Mouse (Mus musculus): ENCODE measurements at regions not wholly inside any gene's neighbourhood (a gene's known extent, or its start where the extent isn't known, plus 50 kb on each side); places are given as distances from the start of the nearest gene placed in this dataset.
"Not testable (repeated sequence)": the region's sequence is repeated elsewhere in the genome, so short reads cannot be mapped to it uniquely, and the experiment has no call there.

GRCm38 (mm10) chr10:38704762-38705130 lies 116.8 kb downstream of the Rfpl4b start:
- not testable (repeated sequence) for DNase-seq (ENCODE audit: low spot score in 2 of 2)

DNA sequence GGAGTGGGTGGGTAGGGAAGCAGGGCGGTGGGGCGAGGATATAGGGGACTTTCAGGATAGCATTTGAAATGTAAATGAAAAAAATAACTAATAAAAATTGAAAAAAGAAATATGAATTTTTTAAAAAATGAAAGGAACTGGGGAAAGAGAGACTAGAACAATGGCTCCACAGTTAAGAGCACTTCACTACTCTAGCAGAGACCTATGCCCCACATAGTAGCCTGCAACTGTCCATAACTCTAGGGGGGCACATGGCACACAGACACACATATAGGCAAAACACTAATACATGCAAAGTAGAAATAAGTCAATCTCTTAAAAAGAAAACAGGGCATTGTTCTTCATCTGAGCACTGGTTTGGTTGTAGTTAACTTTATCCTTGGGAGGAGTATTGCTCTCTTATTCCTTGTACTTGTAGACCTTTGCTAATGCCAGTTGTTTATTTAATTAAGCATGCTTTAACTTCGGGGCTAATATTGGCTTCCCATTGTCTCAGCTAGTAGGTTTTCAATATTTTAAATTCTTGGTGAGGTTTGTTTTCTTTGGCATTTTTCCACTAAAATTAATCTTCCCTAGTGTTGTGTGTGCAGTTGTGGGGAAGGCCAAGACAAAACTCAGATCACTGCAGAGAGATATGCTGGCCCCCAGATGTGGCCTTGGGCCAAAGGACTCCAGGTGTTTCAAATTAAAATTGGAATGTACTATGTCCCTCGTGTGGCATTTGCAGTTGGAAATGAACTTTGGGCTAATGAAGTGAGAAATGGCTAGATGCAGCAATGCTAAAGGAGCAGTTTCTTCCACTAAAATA lies 117.4 kb downstream of the Rfpl4b start:
- no peak for DNase-seq (ENCODE audit: low spot score in 2 of 2)

- DNase-seq (ENCODE audit: low spot score in 2 of 2), result no peak
Observed at GRCm38 (mm10) chr10:38677453-38677852, 144.1 kb downstream of the Rfpl4b start.

- DNase-seq (ENCODE audit: low spot score in 2 of 2), result no peak
Observed at GRCm38 (mm10) chr10:38668610-38669009, 153.0 kb downstream of the Rfpl4b start.

DNA sequence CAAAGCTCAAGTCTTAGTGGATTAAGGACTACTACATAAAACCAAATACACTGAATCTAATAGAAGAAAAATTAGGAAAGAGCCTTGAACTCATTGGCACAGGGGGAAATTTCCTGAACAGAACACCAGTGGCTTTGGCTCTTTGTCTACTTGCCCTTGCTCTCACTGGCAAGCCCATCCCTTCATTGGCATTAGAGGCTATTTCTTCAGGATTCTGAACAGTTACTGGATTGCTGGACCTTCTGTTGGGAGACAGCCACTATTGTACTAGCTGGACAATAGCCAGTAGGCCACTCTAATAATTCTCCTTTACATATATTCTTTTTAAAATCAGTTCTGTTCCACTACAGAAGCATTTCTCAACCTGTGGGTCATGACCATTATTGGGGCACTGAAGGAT lies 153.7 kb downstream of the Rfpl4b start:
- no peak for DNase-seq (ENCODE audit: low spot score in 2 of 2)

- no peak for DNase-seq (ENCODE audit: low spot score in 2 of 2)
Observed at GRCm38 (mm10) chr10:38635695-38636094, 185.9 kb downstream of the Rfpl4b start.

GRCm38 (mm10) chr10:38629907-38630505 lies 191.6 kb downstream of the Rfpl4b start:
- no peak for DNase-seq (ENCODE audit: low spot score in 2 of 2)

DNA sequence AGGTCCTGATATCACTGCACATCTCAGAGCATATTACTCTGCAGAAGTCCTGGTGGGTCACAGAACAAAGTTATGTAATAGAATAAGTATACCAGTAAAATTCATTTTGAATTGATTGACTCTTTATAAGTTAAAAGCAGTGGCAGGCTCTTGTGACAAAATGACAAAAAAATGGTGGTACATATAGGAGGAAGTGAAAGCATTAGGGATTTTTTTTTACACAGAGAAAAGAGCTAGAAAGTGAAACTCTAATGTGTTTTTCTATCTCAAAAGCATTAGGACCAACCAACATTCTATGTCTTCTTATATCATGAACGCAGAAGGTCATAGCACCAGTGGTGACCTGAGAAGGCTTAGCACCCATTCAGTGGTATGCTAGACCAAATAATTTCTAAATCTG lies 198.2 kb downstream of the Rfpl4b start:
- no peak for DNase-seq (ENCODE audit: low spot score in 2 of 2)

DNA sequence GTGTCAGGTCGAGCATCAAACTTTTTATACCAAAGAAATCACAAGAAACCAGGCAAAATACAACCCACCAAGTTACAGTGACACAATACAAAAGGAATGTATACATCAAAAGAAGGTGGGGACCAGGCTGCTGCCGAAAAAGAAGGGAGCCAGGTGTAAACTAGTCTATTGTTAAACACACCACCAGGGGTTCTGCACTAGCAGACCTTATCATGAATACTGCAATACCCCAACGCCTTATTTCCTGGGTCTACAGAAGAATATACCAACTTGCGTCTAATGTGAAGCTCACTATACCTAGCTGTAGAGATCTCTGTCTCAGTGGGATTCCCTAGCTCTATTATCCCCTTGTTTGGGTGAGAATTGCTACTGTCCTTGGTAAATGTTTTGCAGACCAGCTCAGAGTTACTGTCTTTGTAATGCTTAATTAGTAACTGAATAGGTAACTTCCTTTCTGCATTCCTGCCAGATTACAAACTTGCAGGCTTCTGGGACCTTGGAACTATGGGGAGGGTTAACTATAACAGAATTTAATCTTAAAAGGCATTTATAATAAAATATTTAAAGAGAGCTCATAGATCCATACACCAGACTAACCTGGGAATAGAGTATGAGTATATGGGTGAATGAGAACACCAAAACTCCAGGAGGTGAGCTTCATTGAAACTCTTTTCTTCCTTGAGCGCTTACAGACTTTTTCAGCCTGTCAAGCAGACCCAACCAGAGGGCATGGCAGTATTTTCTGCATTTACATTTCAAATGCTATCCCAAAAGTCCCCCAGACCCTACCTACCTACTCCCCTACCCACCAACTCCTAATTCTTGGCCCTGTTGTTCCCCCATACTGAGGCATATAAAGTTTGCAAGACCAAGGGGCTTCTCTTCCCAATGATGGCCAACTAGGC lies 211.7 kb downstream of the Rfpl4b start:
- DNase-seq (ENCODE audit: low spot score in 2 of 2), result no peak

- DNase-seq (ENCODE audit: low spot score in 2 of 2), result no peak
Observed at GRCm38 (mm10) chr10:38586061-38586460, 235.5 kb downstream of the Rfpl4b start.

GRCm38 (mm10) chr10:38575726-38576125 lies 245.9 kb downstream of the Rfpl4b start:
- no peak for DNase-seq (ENCODE audit: low spot score in 2 of 2)

DNA sequence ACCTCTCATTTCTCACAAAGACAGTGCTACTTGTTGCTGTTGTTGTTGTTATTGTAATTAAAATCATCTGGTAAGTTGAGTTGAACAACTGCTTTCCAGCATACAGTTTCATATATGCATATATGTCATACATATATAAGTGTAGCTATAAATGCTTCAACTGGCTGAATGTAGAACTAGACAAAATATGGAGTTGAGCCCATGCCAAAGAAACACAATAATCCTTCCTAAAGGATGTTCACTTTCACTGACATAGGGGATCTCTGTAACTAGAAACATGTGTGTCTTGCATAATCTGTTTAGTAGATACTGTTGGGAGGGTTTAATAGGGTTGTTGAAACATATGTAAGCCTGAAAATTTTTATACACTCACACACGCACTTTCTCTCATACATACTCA lies 247.9 kb downstream of the Rfpl4b start:
- DNase-seq (ENCODE audit: low spot score in 2 of 2), result no peak

DNA sequence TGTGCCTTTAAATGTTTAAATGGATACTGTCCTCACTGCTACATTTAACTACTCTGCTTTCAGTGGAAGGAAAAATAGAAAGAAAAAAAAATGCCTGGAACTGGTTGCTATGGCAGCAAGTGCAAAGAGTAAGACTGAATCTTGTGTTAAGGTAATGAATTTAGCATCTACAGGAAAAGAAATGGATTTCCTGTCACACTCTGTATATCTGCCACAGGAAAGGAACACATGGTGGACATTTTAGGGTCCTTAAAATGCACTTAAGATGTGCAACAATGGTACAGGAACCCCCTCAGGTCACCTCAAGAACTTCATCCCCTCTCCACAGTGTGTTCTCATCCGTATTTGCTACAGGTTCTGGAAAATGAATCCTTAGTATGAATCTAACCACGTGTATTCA lies 248.4 kb downstream of the Rfpl4b start:
- peak; percentile 23 to 38 for DNase-seq (ENCODE audit: low spot score in 2 of 2)

DNA sequence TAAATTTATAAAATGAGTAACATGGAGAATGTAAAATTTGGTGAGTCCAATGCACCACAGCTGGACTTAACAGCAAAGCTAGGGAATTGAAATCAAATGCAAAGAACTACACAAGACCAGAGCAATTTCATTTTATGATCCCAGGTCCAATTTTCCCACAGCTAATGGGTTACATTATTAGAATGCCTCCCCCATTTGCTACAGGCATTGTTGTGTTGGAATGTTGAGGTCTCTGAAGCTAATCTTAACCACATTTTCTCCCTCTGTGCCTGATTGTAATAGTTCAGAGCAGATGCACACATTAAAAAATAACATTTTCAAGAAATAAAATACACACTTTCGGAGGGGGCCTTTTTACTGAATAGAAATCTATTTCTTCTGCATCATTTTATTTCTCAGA lies 254.3 kb downstream of the Rfpl4b start:
- DNase-seq (ENCODE audit: low spot score in 2 of 2), result no peak

- DNase-seq (ENCODE audit: low spot score in 2 of 2), result no peak
Observed at GRCm38 (mm10) chr10:38566361-38566760, 255.2 kb downstream of the Rfpl4b start.

DNA sequence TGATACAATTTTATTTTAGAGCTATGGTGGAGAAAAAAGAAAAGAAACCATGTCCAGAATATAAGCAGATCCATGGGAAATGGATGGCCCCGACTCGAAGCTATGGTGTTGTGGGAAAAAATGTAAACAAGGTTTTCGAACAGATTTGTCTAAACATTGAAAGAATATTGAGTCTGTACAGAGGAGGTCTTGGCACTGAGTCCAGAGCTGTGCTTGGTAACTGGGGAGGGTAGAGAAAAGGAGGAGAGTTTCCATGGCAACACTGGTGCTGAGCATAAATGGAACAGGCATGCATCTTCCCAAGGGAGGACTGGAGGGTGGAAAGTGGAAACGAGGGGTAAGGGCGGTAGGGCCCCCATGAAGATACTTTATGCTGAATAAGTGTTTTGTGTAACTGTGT lies 266.5 kb downstream of the Rfpl4b start:
- DNase-seq (ENCODE audit: low spot score in 2 of 2), result peak; percentile 30 to 67

- DNase-seq (ENCODE audit: low spot score in 2 of 2), result peak in 1 of 2 experiments; percentile 31
Observed at GRCm38 (mm10) chr10:38553688-38554680, 267.6 kb downstream of the Rfpl4b start.

GRCm38 (mm10) chr10:38553326-38553687 lies 268.3 kb downstream of the Rfpl4b start:
- DNase-seq (ENCODE audit: low spot score in 2 of 2), result no peak

GRCm38 (mm10) chr10:38552350-38553076 lies 269.1 kb downstream of the Rfpl4b start:
- DNase-seq (ENCODE audit: low spot score in 2 of 2), result no peak

DNA sequence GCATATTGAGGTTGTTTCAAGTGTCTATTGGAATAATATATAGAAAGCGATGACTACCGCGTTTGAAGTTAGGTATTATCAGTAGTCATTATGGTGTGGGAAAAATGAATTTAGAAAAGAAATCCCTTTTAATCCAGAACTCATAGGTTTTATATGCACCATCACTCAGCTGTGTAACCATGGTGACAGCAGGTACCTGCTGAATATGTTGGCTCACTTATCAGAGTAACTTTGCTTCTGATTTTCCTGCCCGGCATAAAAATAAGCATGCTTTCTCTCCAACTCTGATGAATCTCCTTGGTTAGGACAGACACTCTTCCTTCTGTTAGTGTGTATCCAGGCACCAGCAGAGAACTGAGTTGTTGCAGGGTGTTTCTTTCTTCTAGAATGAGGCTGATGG lies 281.5 kb downstream of the Rfpl4b start:
- DNase-seq (ENCODE audit: low spot score in 2 of 2), result no peak

GRCm38 (mm10) chr10:38538766-38539165 lies 282.8 kb downstream of the Rfpl4b start:
- DNase-seq (ENCODE audit: low spot score in 2 of 2), result no peak

All from left cerebral cortex, adult 9 months (tissue).